ENCODE assay signal across 8 mouse cellular contexts in the genomic region with DNA sequence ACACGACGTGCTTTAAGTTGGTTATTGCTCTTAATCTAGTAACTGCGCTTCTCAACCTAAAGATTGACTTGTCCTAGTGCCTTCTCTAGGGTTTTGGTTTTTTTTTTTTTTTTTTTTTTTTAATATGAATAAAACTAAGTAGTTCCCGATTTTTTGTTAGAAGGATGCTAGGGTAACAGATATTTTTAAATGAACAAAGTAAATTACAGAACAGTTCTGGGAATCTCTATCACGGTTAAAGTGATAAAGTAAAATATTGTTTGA. TPM values are rescaled to one million over a fixed set of nuclear protein-coding genes. Genes with fewer than 3 reads are reported as not detected.
DNase-seq lines count a peak whose midpoint lies in the region; ATAC-seq and TF ChIP-seq lines count a peak whose summit lies in the region.

No protein-coding gene starts in this region.

- no peaks in the 10 kb centered on the region for H3K27me3 ChIP-seq in heart, postnatal 0 days (ENCODE audit: control insufficient read depth, insufficient read depth, low read length)
- H3K27me3 ChIP-seq in hindbrain, embryonic 12.5 days = no peaks in the 10 kb centered on the region
- H3K27me3 ChIP-seq in midbrain, embryonic 12.5 days = no peaks in the 10 kb centered on the region

- H3K9ac ChIP-seq in heart, postnatal 0 days (replicated peaks; ENCODE audit: low read depth, low read length) = peak overlapping the region; percentile 93
- H3K9ac ChIP-seq in hindbrain, embryonic 12.5 days = peak overlapping the region; percentile 88
- peak overlapping the region; percentile 91 for H3K9ac ChIP-seq in midbrain, embryonic 12.5 days (replicated peaks)

- H3K4me3 ChIP-seq in heart, postnatal 0 days (ENCODE audit: low read depth, low read length) = peak overlapping the region; percentile 92
- peak overlapping the region; percentile 70 for H3K4me3 ChIP-seq in hindbrain, embryonic 12.5 days
- peak overlapping the region; percentile 92 for H3K4me3 ChIP-seq in midbrain, embryonic 12.5 days

- H3K27ac ChIP-seq in heart, postnatal 0 days (ENCODE audit: low read depth) = peak overlapping the region; percentile 97
- no peak overlapping the region for H3K27ac ChIP-seq in hindbrain, embryonic 12.5 days
- no peak overlapping the region for H3K27ac ChIP-seq in midbrain, embryonic 12.5 days (replicated peaks)

- no peaks in the 10 kb centered on the region for H3K9me3 ChIP-seq in heart, postnatal 0 days (replicated peaks; ENCODE audit: control insufficient read depth, low read length)
- no peaks in the 10 kb centered on the region for H3K9me3 ChIP-seq in hindbrain, embryonic 12.5 days (replicated peaks)
- no peaks in the 10 kb centered on the region for H3K9me3 ChIP-seq in midbrain, embryonic 12.5 days

- H3K4me2 ChIP-seq in heart, postnatal 0 days (ENCODE audit: low read depth, low read length) = peak overlapping the region; percentile 76
- peak overlapping the region; percentile 83 for H3K4me2 ChIP-seq in hindbrain, embryonic 12.5 days (replicated peaks)
- H3K4me2 ChIP-seq in midbrain, embryonic 12.5 days (replicated peaks) = peak overlapping the region; percentile 82

- H3K36me3 ChIP-seq in heart, postnatal 0 days (replicated peaks; ENCODE audit: control insufficient read depth, insufficient read depth, low read length) = peaks cover 11% of the 10 kb centered on the region
- H3K36me3 ChIP-seq in hindbrain, embryonic 12.5 days = no peaks in the 10 kb centered on the region
- H3K36me3 ChIP-seq in midbrain, embryonic 12.5 days = peaks cover 17% of the 10 kb centered on the region; the same call in 1 of the 2 replicates

- WGBS in heart, postnatal 0 days = 2% methylated on average over 5 of the region's 5 CpGs
- 8% methylated on average over 5 of the region's 5 CpGs for WGBS in hindbrain, embryonic 12.5 days
- WGBS in midbrain, embryonic 12.5 days = 7% methylated on average over 5 of the region's 5 CpGs

- no peak for TF ChIP-seq EP300 in heart, postnatal 0 days (IDR thresholded peaks at IDR 0.05; ENCODE audit: low read depth)

- TF ChIP-seq CTCF in heart, postnatal 0 days (IDR thresholded peaks at IDR 0.05; ENCODE audit: low read depth) = no peak

- no peak for ATAC-seq in heart, postnatal 0 days (ENCODE audit: insufficient read depth, low read depth)
- no peak for ATAC-seq in hindbrain, embryonic 12.5 days (ENCODE audit: low FRiP score)
- no peak for ATAC-seq in midbrain, embryonic 12.5 days (ENCODE audit: low FRiP score, low read depth)

- DNase-seq in heart, postnatal 0 days (ENCODE audit: low spot score) = no peak
- DNase-seq in heart, adult 9 months (ENCODE audit: low spot score in 2 of 2) = no peak
- peak; percentile 26 for DNase-seq in MN1 (ENCODE audit: low spot score)
- no peak for DNase-seq in adrenal gland, postnatal 10 days
- DNase-seq in adrenal gland, postnatal 4 days (ENCODE audit: low spot score in 2 of 2) = no peak
- no peak for DNase-seq in ovary, adult 18-20 months (ENCODE audit: low spot score)

- H3K4me1 ChIP-seq in heart, postnatal 0 days (ENCODE audit: control insufficient read depth, insufficient read depth) = peaks cover 10% of the 10 kb centered on the region; the same call in 1 of the 2 replicates
- H3K4me1 ChIP-seq in hindbrain, embryonic 12.5 days = peaks cover 21% of the 10 kb centered on the region
- H3K4me1 ChIP-seq in midbrain, embryonic 12.5 days = peaks cover 26% of the 10 kb centered on the region

RNA-seq across cellular contexts. Expression of gene Cd164, which starts 1.1 kb away (rescaled TPM):
- 76.0 and 113 TPM in 2 replicates for total RNA-seq in heart, postnatal 0 days (2014; rRNA removed; ENCODE audit: low replicate concordance)
- polyA plus RNA-seq in heart, postnatal 0 days (2015; fragmentation: Nextera tagmentation; extraction: Ambion mirVana) = 131 and 138 TPM in 2 replicates
- polyA plus RNA-seq in hindbrain, embryonic 12.5 days (2016; fragmentation: Nextera tagmentation; extraction: Ambion mirVana) = 106 and 118 TPM in 2 replicates
- polyA plus RNA-seq in midbrain, embryonic 12.5 days (2016; fragmentation: Nextera tagmentation; extraction: Ambion mirVana) = 87.1 and 89.3 TPM in 2 replicates
- total RNA-seq in adrenal gland, postnatal 10 days (2021) = 100 to 1,000 TPM; 181 to 183 TPM
- total RNA-seq in adrenal gland, postnatal 4 days (2021) = 100 to 1,000 TPM; 195 to 202 TPM

RNA-seq across cellular contexts. Expression of gene Ppil6, which starts 30.1 kb away (rescaled TPM):
- total RNA-seq in heart, postnatal 0 days (2014; rRNA removed; ENCODE audit: low replicate concordance) = 4.5 TPM in 1 of 2 replicates, not detected in the other
- 5.9 and 6.5 TPM in 2 replicates for polyA plus RNA-seq in heart, postnatal 0 days (2015; fragmentation: Nextera tagmentation; extraction: Ambion mirVana)
- polyA plus RNA-seq in hindbrain, embryonic 12.5 days (2016; fragmentation: Nextera tagmentation; extraction: Ambion mirVana) = 2.6 and 3.8 TPM in 2 replicates
- polyA plus RNA-seq in midbrain, embryonic 12.5 days (2016; fragmentation: Nextera tagmentation; extraction: Ambion mirVana) = 0.73 and 1.5 TPM in 2 replicates
- 1 to 10 TPM in 1 of 2 experiments, under 1 TPM in 1; 0.33 to 1.1 TPM for total RNA-seq in adrenal gland, postnatal 10 days (2021)
- total RNA-seq in adrenal gland, postnatal 4 days (2021) = 1 to 10 TPM; 2.1 to 2.2 TPM

RNA-seq across cellular contexts. Expression of gene Smpd2, which starts 30.2 kb away (rescaled TPM):
- total RNA-seq in heart, postnatal 0 days (2014; rRNA removed; ENCODE audit: low replicate concordance) = 91.6 and 105 TPM in 2 replicates
- polyA plus RNA-seq in heart, postnatal 0 days (2015; fragmentation: Nextera tagmentation; extraction: Ambion mirVana) = 72.4 TPM in 2 replicates
- polyA plus RNA-seq in hindbrain, embryonic 12.5 days (2016; fragmentation: Nextera tagmentation; extraction: Ambion mirVana) = 41.4 and 42.8 TPM in 2 replicates
- 48.2 and 53.1 TPM in 2 replicates for polyA plus RNA-seq in midbrain, embryonic 12.5 days (2016; fragmentation: Nextera tagmentation; extraction: Ambion mirVana)
- 10 to 100 TPM; 23.6 to 29.0 TPM for total RNA-seq in adrenal gland, postnatal 10 days (2021)
- 10 to 100 TPM; 44.0 to 45.6 TPM for total RNA-seq in adrenal gland, postnatal 4 days (2021)

RNA-seq across cellular contexts. Expression of gene Mical1, which starts 44.2 kb away (rescaled TPM):
- 33.1 and 60.4 TPM in 2 replicates for total RNA-seq in heart, postnatal 0 days (2014; rRNA removed; ENCODE audit: low replicate concordance)
- 33.0 and 36.1 TPM in 2 replicates for polyA plus RNA-seq in heart, postnatal 0 days (2015; fragmentation: Nextera tagmentation; extraction: Ambion mirVana)
- polyA plus RNA-seq in hindbrain, embryonic 12.5 days (2016; fragmentation: Nextera tagmentation; extraction: Ambion mirVana) = 42.6 and 46.8 TPM in 2 replicates
- 43.4 and 45.0 TPM in 2 replicates for polyA plus RNA-seq in midbrain, embryonic 12.5 days (2016; fragmentation: Nextera tagmentation; extraction: Ambion mirVana)
- 10 to 100 TPM; 15.2 to 19.0 TPM for total RNA-seq in adrenal gland, postnatal 10 days (2021)
- 10 to 100 TPM; 28.5 to 29.6 TPM for total RNA-seq in adrenal gland, postnatal 4 days (2021)
